Mouse (Mus musculus): ENCODE measurements around the gene Sec61g. TPM values are rescaled to one million over a fixed set of nuclear protein-coding genes. Genes with fewer than 3 reads are reported as not detected.
"Not testable (repeated sequence)": the region's sequence is repeated elsewhere in the genome, so short reads cannot be mapped to it uniquely, and the experiment has no call there.

Sec61g gene
- 1 to 10 TPM; 2.2 to 3.6 TPM for total RNA-seq (2021)
- long read RNA-seq, experiment 1, transcript Sec61g-203 (4 exons, 1,862 nt) = major isoform, 549 of 593 reads
- long read RNA-seq, experiment 1, transcript Sec61g-202 (4 exons, 691 nt) = minor isoform, 12 of 593 reads
- long read RNA-seq, experiment 1, transcript Sec61g-207 (4 exons, 779 nt) = minor isoform, 10 of 593 reads
- long read RNA-seq, experiment 1, partial matches to known transcripts = 10 of 593 reads
- long read RNA-seq, experiment 1, other reads (novel, unspliced or antisense) = 9 of 593 reads
- long read RNA-seq, experiment 2, transcript Sec61g-207 (4 exons, 779 nt) = minor isoform, 13 of 318 reads
- long read RNA-seq, experiment 2, transcript Sec61g-203 (4 exons, 1,862 nt) = major isoform, 280 of 318 reads
- long read RNA-seq, experiment 2, transcript Sec61g-202 (4 exons, 691 nt) = minor isoform, 12 of 318 reads
- long read RNA-seq, experiment 2, partial matches to known transcripts = 6 of 318 reads
- long read RNA-seq, experiment 2, other reads (novel, unspliced or antisense) = 7 of 318 reads

DNA sequence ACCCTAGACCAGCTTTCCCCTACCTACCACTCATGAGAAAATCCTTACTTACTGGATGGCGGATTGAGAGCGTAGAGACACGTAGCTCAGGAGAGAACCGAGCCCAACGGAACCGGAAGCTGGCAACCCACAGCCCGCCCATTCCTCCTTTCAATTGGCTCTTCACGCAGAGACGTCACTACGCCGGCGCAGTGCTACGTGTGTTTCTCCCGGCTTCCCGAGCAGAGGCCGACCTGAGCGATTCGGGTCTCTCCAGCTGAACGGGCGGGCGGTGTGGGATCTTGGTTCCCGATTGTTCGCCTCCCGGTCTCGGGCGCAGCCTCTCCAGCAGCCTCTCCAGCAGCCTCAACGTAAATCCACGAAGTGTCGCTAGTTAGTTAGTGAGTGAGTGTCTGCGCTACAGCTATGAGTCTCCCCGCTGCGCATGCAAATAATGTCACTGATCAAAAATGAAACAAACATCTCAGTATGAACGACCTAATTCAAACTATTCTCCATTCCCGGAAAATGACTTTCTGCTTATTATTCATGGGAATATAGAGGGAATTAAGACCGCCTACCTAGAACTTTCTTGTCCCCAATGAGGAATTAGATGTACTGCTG lies at the start of gene Sec61g:
Gene Sec61g, minus strand, starts transcription at position 433 of the 603 bp plus-strand sequence.
- DNase-seq = peak; percentile 89

- peak; percentile 56 for DNase-seq
Measured at GRCm38 (mm10) chr11:16546421-16547163, 38.3 kb upstream of the Sec61g start.

DNA sequence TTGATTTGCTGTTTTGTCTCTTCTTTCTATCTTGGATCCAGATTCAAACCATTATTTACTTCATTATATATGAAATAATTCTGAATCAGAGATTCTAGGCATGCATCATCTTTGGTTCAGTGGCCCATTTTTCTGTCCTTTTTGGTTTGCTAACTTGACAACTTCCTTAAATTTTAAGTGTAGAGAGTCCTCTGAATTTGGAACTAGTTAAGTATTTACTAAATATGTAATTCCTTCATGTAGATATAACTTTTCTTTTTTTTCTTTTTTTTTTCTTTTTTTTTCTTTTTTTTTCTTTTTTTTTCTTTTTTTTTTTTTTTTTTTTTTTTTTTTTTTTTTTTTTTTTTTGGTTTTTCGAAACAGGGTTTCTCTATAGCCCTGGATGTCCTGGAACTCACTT lies 29.1 kb upstream of the Sec61g start:
- no peak for DNase-seq

- no peak for DNase-seq
Measured at GRCm38 (mm10) chr11:16534582-16535553, 26.6 kb upstream of the Sec61g start.

- DNase-seq = no peak
Measured at GRCm38 (mm10) chr11:16532877-16533276, 24.6 kb upstream of the Sec61g start.

- no peak for DNase-seq
Measured at GRCm38 (mm10) chr11:16528909-16529308, 20.6 kb upstream of the Sec61g start.

DNA sequence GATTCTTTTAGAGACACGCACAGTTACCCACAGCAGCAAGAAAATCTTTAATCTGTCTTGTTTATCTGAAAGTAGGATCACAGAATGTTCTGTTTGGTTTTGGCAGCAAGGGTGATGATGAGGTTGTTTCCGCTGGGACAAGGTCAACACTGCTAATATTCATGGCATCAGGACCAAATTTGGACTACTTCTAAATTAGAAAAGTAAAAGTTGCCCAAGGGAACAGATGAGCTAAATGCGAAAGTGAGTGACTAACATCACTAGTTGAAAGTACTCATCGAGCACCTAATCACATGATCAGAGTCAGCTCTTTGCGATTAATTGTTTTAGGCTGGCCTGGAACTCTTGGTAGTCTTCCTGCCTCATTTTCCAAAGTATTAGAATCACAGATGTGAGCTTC lies 20.1 kb upstream of the Sec61g start:
- peak; percentile 67 for DNase-seq

DNA sequence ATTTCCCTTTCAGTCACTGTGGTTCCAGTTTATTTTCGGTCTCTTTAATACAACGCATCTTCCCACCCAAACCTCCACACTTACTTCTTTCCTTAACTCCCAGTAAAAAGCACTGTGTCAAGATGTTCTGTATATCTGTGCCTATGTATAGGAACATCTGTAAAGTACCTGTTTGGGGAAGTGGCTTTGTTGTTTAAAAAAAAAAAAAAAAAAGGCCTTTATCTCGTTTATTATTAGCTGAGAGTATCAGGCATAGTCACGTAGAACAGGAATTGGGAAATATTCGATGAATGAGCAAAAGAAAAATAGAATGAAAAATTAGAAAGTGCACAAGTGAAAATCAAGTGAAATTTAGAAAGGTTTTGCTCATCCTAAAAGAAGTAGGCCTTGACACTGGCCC lies 19.5 kb upstream of the Sec61g start:
- DNase-seq = no peak

DNA sequence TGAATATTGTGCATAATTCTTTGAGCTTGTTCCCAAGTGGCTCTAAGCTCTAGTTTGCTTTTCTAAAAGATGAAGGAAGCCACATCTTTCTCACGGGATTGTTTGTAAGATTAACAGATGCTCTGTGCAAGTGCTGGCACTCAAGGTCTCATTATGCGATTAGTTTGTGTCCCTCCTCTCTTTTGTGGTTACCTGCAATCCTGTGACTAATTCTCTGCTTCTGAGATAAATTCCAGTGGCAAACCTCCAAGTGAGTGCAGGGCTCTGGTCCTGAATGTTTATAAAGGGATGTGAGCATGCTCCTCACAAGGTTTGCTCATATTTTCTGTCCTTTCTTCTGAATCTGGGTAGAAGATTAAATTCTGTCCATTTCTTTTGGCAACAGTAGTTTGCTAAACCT lies 18.2 kb upstream of the Sec61g start:
- DNase-seq = no peak

- DNase-seq = no peak
Measured at GRCm38 (mm10) chr11:16525724-16526123, 17.4 kb upstream of the Sec61g start.

GRCm38 (mm10) chr11:16524917-16525640 lies 16.8 kb upstream of the Sec61g start:
- DNase-seq = no peak

DNA sequence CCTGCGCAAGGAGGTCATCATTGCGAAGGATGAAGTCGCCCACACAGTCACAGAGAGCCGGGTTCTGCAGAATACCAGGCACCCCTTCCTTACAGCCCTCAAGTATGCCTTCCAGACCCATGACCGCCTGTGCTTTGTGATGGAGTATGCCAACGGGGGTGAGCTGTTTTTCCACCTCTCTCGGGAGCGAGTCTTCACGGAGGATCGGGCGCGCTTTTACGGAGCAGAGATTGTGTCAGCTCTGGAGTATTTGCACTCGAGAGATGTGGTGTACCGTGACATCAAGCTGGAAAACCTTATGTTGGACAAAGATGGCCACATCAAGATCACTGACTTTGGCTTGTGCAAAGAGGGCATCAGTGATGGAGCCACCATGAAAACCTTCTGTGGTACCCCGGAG lies 6.8 kb upstream of the Sec61g start:
- DNase-seq = not testable (repeated sequence)

- DNase-seq = peak; percentile 38
Measured at GRCm38 (mm10) chr11:16514221-16514620, 5.9 kb upstream of the Sec61g start.

GRCm38 (mm10) chr11:16507385-16508051 lies 766 bp downstream of the Sec61g start:
- DNase-seq = no peak

DNA sequence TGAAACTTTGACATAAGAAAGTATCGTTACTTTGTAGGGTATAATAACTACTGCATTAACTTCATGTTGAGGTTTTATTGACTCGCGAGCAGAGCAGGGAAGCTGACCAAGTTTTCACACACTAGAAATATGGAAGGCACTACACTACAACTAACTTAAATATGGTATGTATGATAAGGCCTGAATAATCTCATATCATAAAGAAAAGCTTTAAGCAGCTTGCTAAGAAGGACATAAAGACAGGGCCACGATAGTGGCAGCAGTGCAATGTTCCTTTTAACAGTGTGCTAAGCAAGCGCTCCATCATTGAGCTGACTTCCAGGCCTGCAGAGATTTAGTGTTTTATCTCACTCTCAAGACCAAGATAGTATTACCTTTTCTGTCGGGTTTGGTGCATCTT lies 2.3 kb downstream of the Sec61g start:
- no peak for DNase-seq

- DNase-seq = no peak
Measured at GRCm38 (mm10) chr11:16503150-16503549, 5.1 kb downstream of the Sec61g start.

DNA sequence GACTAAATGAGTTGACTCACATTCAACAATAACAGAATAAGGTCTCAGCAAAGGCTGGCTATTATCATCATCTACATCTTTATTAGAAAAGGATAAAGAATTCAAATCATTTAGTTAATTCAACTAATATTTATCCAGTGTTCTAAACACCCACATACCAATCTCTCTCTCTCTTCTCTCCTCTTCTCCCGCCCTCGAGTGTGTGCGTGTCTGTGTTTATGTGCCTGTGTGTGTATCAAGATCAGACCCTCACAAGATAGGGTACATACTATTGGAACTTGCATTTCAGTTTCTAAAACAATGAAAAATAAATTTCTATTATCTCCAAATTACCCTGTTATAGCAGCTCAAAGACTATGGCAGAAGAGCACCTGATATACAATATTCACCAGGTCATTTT lies 5.5 kb downstream of the Sec61g start:
- no peak for DNase-seq

DNA sequence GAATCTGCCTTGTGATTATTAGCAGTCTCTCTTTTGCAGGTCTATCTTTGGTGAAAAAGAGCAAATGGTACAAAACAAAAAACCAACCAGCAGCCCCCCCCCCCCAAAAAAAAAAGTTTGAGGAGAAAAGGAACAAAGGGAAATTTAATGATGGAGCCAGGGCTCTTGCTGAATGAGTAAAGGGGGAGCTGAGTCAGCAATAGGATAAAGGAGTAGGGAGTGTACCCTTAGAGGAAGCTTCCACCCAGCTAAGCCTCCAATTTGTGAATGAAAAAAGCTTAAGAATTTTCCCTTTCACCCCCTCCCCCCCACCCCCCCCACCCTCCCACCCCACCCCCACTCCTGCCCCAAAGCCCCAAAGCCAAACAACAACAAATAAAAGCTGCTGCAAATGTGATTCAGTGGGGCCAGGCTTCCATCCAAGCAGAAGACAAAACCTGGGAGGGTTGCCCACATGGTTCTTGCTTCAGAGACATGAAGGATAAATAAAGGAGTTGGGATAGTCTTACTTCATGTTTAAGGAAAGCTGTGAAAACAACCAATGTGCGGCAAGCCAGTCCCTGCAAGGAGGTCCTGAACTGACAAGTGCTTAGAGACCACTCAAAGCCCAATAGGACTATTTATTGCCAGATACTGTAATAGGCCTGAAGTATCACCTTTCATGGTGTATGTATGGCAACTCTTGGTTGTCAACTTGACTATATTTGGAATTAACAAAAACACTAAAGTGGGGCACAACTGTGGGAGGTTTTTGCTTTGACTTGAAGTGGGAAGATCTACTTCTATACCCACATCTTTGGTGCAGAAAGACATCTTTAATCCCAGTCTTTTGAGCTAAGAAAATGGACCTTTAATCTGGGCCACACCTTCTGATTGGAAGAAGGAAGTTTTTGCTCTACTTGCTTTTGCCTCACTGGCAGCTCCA lies 9.3 kb downstream of the Sec61g start:
- DNase-seq = no peak
